Mouse (Mus musculus) embryonic facial prominence, embryonic 13.5 days (tissue): ENCODE results near the gene Gdpd4. TPM values are rescaled to one million over a fixed set of nuclear protein-coding genes. Genes with fewer than 3 reads are reported as not detected.

ENCODE experiments used
- ATAC-seq: fragments of 200-750 bp; cut with Nextera tagmentation; 2 replicates; pipeline ENCODE4 v1.8.0; 2017; ENCODE audit warnings: low read depth; ENCODE audit not compliant: insufficient number of reproducible peaks, insufficient read depth, low FRiP score, low TSS enrichment
- H3K27ac ChIP-seq: fragments of 300-500 bp; sonication (generic); 2 replicates; pipeline ENCODE4 v1.5.1; 2015; ENCODE audit warnings: moderate library complexity, mild to moderate bottlenecking, inconsistent platforms
- H3K27me3 ChIP-seq: fragments of 300-500 bp; sonication (generic); 2 replicates; pipeline ENCODE4 v1.6.1; 2015; ENCODE audit warnings: mild to moderate bottlenecking, inconsistent platforms
- H3K36me3 ChIP-seq: fragments of 300-500 bp; sonication (generic); 2 replicates; pipeline ENCODE4 v1.6.1; 2015; ENCODE audit warnings: mild to moderate bottlenecking, inconsistent platforms
- H3K4me1 ChIP-seq: fragments of 300-500 bp; sonication (generic); 2 replicates; pipeline ENCODE4 v1.6.1; 2015; ENCODE audit warnings: inconsistent platforms
- H3K4me2 ChIP-seq: fragments of 300-500 bp; sonication (generic); 2 replicates; pipeline ENCODE4 v1.6.1; 2015; ENCODE audit warnings: moderate library complexity, mild to moderate bottlenecking, inconsistent platforms
- H3K4me3 ChIP-seq: fragments of 300-500 bp; sonication (generic); 2 replicates; pipeline ENCODE4 v1.5.1; 2015; ENCODE audit warnings: mild to moderate bottlenecking, inconsistent platforms
- H3K9ac ChIP-seq: fragments of 300-500 bp; sonication (generic); 2 replicates; pipeline ENCODE4 v1.6.1; 2015; ENCODE audit warnings: mild to moderate bottlenecking, inconsistent platforms
- H3K9me3 ChIP-seq: fragments of 300-500 bp; sonication (generic); 2 replicates; pipeline ENCODE4 v1.6.1; 2016; ENCODE audit warnings: inconsistent platforms
- WGBS: fragments of 180-500 bp; shearing (Covaris S2); methylation state at CpG from one replicate; pipeline ENCODE4 v1.1.7; 2015; ENCODE audit warnings: mixed read lengths; 5-methylcytosine and 5-hydroxymethylcytosine counted together
- polyA plus RNA-seq: library from polyadenylated mRNA; unstranded; fragments of >200 nt; fragmentation: Nextera tagmentation; extraction: Ambion mirVana; gene quantifications from 2 replicates; pipeline ENCODE4 v1.2.1, GENCODE M21; 2015

The Gdpd4 gene
- not detected in 2 replicates for polyA plus RNA-seq

- H3K27me3 ChIP-seq, result no peaks in the 10 kb centered on the region
- no peak within 1 kb of the TSS for H3K9ac ChIP-seq
- no peak within 1 kb of the TSS for H3K27ac ChIP-seq
- no peaks in the 10 kb centered on the region for H3K36me3 ChIP-seq
- ATAC-seq, result no peak
- no peaks in the 10 kb centered on the region for H3K4me1 ChIP-seq
- no peaks in the 10 kb centered on the region for H3K9me3 ChIP-seq
- WGBS, result 81% methylated on average over 12 of the region's 12 CpGs
- no peak within 1 kb of the TSS for H3K4me3 ChIP-seq
- no peak within 1 kb of the TSS for H3K4me2 ChIP-seq
Measured at GRCm38 (mm10) chr7:97919742-97920141, at the start of gene Gdpd4. Gene Gdpd4, plus strand, starts transcription at chr7:97919955.

DNA sequence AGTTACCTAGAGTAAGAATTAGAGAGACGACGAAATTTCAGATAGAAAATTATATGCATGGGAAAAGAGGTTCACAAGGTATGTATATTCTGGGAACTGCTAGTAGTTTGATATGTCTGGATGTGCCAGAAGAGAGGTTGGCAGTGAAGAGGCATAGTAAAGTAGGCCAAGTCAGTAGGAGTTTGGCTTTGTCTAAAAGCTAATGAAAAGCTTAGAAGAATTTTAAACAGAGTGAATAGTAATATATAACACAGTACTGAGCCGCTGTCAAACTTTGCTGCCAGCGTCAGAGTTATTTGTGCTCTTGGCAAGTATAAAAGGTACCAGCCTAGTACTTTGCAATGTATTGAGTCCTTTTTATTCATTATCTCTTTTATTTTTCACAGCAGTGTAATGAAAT is 47.4 kb upstream of the Gdpd4 start:
- 93% methylated on average over 4 of the region's 4 CpGs for whole genome bisulfite sequencing
- Histone ChIP-seq H3K4me3 (no peak overlapping the region), H3K9me3 (no peaks in the 10 kb centered on the region), H3K4me2 (no peak overlapping the region), H3K9ac (no peak overlapping the region), H3K36me3 (no peaks in the 10 kb centered on the region), H3K4me1 (no peaks in the 10 kb centered on the region), H3K27me3 (no peaks in the 10 kb centered on the region), H3K27ac (no peak overlapping the region)
- ATAC-seq, result no peak

- H3K4me2 ChIP-seq, result no peak overlapping the region
- no peak overlapping the region for H3K4me3 ChIP-seq
- H3K27me3 ChIP-seq, result no peaks in the 10 kb centered on the region
- no peaks in the 10 kb centered on the region for H3K4me1 ChIP-seq
- H3K9me3 ChIP-seq, result no peaks in the 10 kb centered on the region
- no peak overlapping the region for H3K27ac ChIP-seq
- no peak overlapping the region for H3K9ac ChIP-seq
- ATAC-seq, result no peak
- H3K36me3 ChIP-seq, result no peaks in the 10 kb centered on the region
Measured at GRCm38 (mm10) chr7:97873317-97873716, 46.4 kb upstream of the Gdpd4 start.

- no peak for ATAC-seq
- WGBS, result 76% methylated on average over 7 of the region's 7 CpGs
- H3K4me2 ChIP-seq, result no peak overlapping the region
Measured at GRCm38 (mm10) chr7:97877846-97878538, 41.8 kb upstream of the Gdpd4 start.

GRCm38 (mm10) chr7:97911646-97912045 is 8.1 kb upstream of the Gdpd4 start:
- Histone ChIP-seq H3K4me3 (no peak overlapping the region), H3K9me3 (no peaks in the 10 kb centered on the region), H3K4me1 (no peaks in the 10 kb centered on the region), H3K27me3 (no peaks in the 10 kb centered on the region), H3K27ac (no peak overlapping the region), H3K4me2 (no peak overlapping the region), H3K9ac (no peak overlapping the region), H3K36me3 (peaks cover 37% of the 10 kb centered on the region)
- ATAC-seq, result no peak
- WGBS, result 76% methylated on average over 3 of the region's 3 CpGs

More at GRCm38 (mm10) chr7:97877846-97878538, 41.8 kb upstream of the Gdpd4 start:
- H3K27ac ChIP-seq, result no peak overlapping the region
- H3K9me3 ChIP-seq, result no peaks in the 10 kb centered on the region
- no peaks in the 10 kb centered on the region for H3K27me3 ChIP-seq
- 0 out of 2 replicates have a peak, but pooled peaks cover 4% of the 10 kb centered on the region for H3K36me3 ChIP-seq
- no peaks in the 10 kb centered on the region for H3K4me1 ChIP-seq
- H3K4me3 ChIP-seq, result no peak overlapping the region
- H3K9ac ChIP-seq, result no peak overlapping the region

- Histone ChIP-seq H3K4me2 (no peak overlapping the region), H3K9ac (no peak overlapping the region), H3K9me3 (no peaks in the 10 kb centered on the region), H3K27me3 (no peaks in the 10 kb centered on the region), H3K36me3 (peaks cover 18% of the 10 kb centered on the region), H3K4me3 (no peak overlapping the region), H3K4me1 (no peaks in the 10 kb centered on the region), H3K27ac (no peak overlapping the region)
- WGBS, result 77% methylated on average over 2 of the region's 2 CpGs
- no peak for ATAC-seq
Measured at GRCm38 (mm10) chr7:97914833-97915516, 4.8 kb upstream of the Gdpd4 start.

- no peak overlapping the region for H3K4me2 ChIP-seq
- H3K36me3 ChIP-seq, result no peaks in the 10 kb centered on the region
- H3K9me3 ChIP-seq, result no peaks in the 10 kb centered on the region
- no peaks in the 10 kb centered on the region for H3K27me3 ChIP-seq
- ATAC-seq, result no peak
- WGBS, result 63% methylated on average over 1 of the region's 1 CpGs
- no peak overlapping the region for H3K27ac ChIP-seq
- no peak overlapping the region for H3K9ac ChIP-seq
- no peak overlapping the region for H3K4me3 ChIP-seq
- no peaks in the 10 kb centered on the region for H3K4me1 ChIP-seq
Measured at GRCm38 (mm10) chr7:97925819-97926218, 6.1 kb downstream of the Gdpd4 start.

GRCm38 (mm10) chr7:97926978-97927377 is 7.2 kb downstream of the Gdpd4 start:
- H3K9ac ChIP-seq, result no peak overlapping the region
- no peaks in the 10 kb centered on the region for H3K36me3 ChIP-seq
- H3K4me3 ChIP-seq, result no peak overlapping the region
- no peak overlapping the region for H3K4me2 ChIP-seq
- ATAC-seq, result no peak
- no peaks in the 10 kb centered on the region for H3K27me3 ChIP-seq
- H3K27ac ChIP-seq, result no peak overlapping the region
- WGBS, result 86% methylated on average over 5 of the region's 5 CpGs
- H3K4me1 ChIP-seq, result no peaks in the 10 kb centered on the region
- no peaks in the 10 kb centered on the region for H3K9me3 ChIP-seq

DNA sequence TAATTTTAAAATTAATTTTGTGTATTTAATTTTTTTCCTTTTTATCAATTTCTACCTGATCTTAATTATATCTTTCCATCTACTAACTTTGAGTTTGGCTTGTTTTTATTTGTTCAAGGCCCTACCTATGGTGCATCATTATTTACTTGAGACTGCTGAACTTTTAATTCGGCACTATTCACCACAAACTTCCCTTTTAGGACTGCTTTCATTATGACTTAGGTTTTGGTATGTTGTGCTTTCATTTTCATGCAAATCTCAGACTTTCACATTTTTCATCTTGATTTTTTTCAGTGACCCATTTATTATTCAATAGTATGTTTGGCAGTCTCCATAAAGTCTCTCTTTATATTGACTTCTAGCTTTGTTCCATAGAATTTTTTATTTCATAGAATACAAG is 24.7 kb downstream of the Gdpd4 start:
- 85% methylated on average over 1 of the region's 1 CpGs for WGBS
- no peaks in the 10 kb centered on the region for H3K9me3 ChIP-seq

DNA sequence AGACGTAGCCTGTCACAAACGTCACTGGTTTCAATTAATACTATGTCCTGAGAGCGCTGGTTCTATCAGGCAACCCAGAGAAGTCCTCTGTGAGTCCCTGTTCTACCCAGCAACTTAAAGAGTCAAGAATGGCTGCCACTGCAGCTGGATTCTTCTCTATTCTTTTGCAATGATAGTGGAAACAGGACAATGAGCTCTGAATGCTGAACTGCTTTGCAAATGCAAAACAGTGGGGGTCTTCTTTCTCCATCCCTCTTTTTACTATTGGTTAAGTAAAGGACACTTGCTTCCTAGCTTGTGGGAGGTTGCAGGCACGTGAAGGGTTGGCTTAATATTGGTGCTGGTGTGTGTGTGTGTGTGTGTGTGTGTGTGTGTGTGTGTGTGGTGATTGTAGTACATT is 52.7 kb downstream of the Gdpd4 start:
- H3K4me1 ChIP-seq, result no peaks in the 10 kb centered on the region
- ATAC-seq, result no peak

More for the DNA sequence above, 24.7 kb downstream of the Gdpd4 start:
- no peak for ATAC-seq
- Histone ChIP-seq H3K27ac (no peak overlapping the region), H3K4me2 (no peak overlapping the region), H3K4me3 (no peak overlapping the region), H3K27me3 (no peaks in the 10 kb centered on the region), H3K36me3 (no peaks in the 10 kb centered on the region), H3K9ac (no peak overlapping the region), H3K4me1 (no peaks in the 10 kb centered on the region)

GRCm38 (mm10) chr7:97977463-97977862 is 57.7 kb downstream of the Gdpd4 start:
- Histone ChIP-seq H3K4me2 (no peak overlapping the region), H3K27ac (no peak overlapping the region), H3K27me3 (no peaks in the 10 kb centered on the region), H3K36me3 (no peaks in the 10 kb centered on the region), H3K4me3 (no peak overlapping the region), H3K9ac (no peak overlapping the region), H3K4me1 (no peaks in the 10 kb centered on the region), H3K9me3 (no peaks in the 10 kb centered on the region)
- WGBS, result 20% methylated on average over 1 of the region's 1 CpGs
- 0 out of 2 replicates have a peak, but pooled peaks have one; percentile 64 for ATAC-seq

More for the DNA sequence above, 52.7 kb downstream of the Gdpd4 start:
- Histone ChIP-seq H3K27ac (no peak overlapping the region), H3K27me3 (no peaks in the 10 kb centered on the region), H3K36me3 (no peaks in the 10 kb centered on the region), H3K9me3 (no peaks in the 10 kb centered on the region), H3K9ac (no peak overlapping the region), H3K4me2 (no peak overlapping the region), H3K4me3 (no peak overlapping the region)
- WGBS, result 14% methylated on average over 4 of the region's 4 CpGs
